20 mouse cellular contexts compared by ENCODE assay signal in genomic region chr3:122512725-122513375, GRCm38 (mm10).
DNase-seq lines count a peak whose midpoint lies in the region; ATAC-seq lines count a peak whose summit lies in the region.
"Had no signal": no experiment of that assay in that cellular context is flagged by ENCODE, and none has a peak within 500 bp of the region (broad histone marks: within the 10 kb centered on the region; RNA-seq: fewer than 3 reads in every experiment).

No protein-coding gene starts in this region.

- no peaks in the 10 kb centered on the region for H3K27me3 ChIP-seq in liver, embryonic 11.5 days (replicated peaks; ENCODE audit: control insufficient read depth, insufficient read depth, low read length)
- H3K27me3 ChIP-seq in liver, embryonic 12.5 days (replicated peaks), result no peaks in the 10 kb centered on the region
- no peaks in the 10 kb centered on the region for H3K27me3 ChIP-seq in liver, embryonic 13.5 days
- no peaks in the 10 kb centered on the region for H3K27me3 ChIP-seq in stomach, embryonic 16.5 days (ENCODE audit: control insufficient read depth, insufficient read depth, low read length)
- no peaks in the 10 kb centered on the region for H3K27me3 ChIP-seq in midbrain, embryonic 11.5 days (ENCODE audit: control insufficient read depth, insufficient read depth, low read length)
- H3K27me3 ChIP-seq: forebrain, embryonic 12.5 days had no signal

- H3K4me2 ChIP-seq in liver, embryonic 11.5 days, result no peak overlapping the region
- H3K4me2 ChIP-seq in liver, embryonic 12.5 days, result no peak overlapping the region
- 0 out of 2 replicates have a peak overlapping the region, but pooled peaks have one; percentile 14 for H3K4me2 ChIP-seq in liver, embryonic 13.5 days
- peak overlapping the region; percentile 31 for H3K4me2 ChIP-seq in stomach, embryonic 16.5 days (ENCODE audit: low read depth, low read length)
- no peak overlapping the region for H3K4me2 ChIP-seq in midbrain, embryonic 11.5 days
- H3K4me2 ChIP-seq: forebrain, embryonic 12.5 days; heart, embryonic 11.5 days; lung, embryonic 14.5 days had no signal

- no peak overlapping the region for H3K9ac ChIP-seq in liver, embryonic 11.5 days (ENCODE audit: low read depth, low read length)
- no peak overlapping the region for H3K9ac ChIP-seq in liver, embryonic 12.5 days
- H3K9ac ChIP-seq in liver, embryonic 13.5 days, result no peak overlapping the region
- peak overlapping the region; percentile 15; the same call in 1 of the 2 replicates for H3K9ac ChIP-seq in stomach, embryonic 16.5 days (ENCODE audit: low read length)
- no peak overlapping the region for H3K9ac ChIP-seq in midbrain, embryonic 11.5 days (ENCODE audit: low read length)
- H3K9ac ChIP-seq: forebrain, embryonic 12.5 days; lung, embryonic 14.5 days had no signal

- WGBS in liver, embryonic 11.5 days, result 83% methylated on average over 16 of the region's 16 CpGs
- WGBS in liver, embryonic 12.5 days (ENCODE audit: insufficient replicate concordance), result 78% methylated on average over 16 of the region's 16 CpGs
- 69% methylated on average over 16 of the region's 16 CpGs for WGBS in liver, embryonic 13.5 days (ENCODE audit: insufficient replicate concordance)
- 80% methylated on average over 16 of the region's 16 CpGs for WGBS in stomach, embryonic 16.5 days
- 91% methylated on average over 16 of the region's 16 CpGs for WGBS in midbrain, embryonic 11.5 days

- intact Hi-C loops in left cerebral cortex, postnatal 25 days (cut with DNase I), result no loop called here

- no peak overlapping the region for H3K4me3 ChIP-seq in liver, embryonic 11.5 days (ENCODE audit: low read depth, low read length)
- H3K4me3 ChIP-seq in liver, embryonic 12.5 days, result no peak overlapping the region
- H3K4me3 ChIP-seq in liver, embryonic 13.5 days (replicated peaks), result no peak overlapping the region
- H3K4me3 ChIP-seq in stomach, embryonic 16.5 days (replicated peaks; ENCODE audit: low read length), result peak overlapping the region; percentile 10; the same call in 1 of the 2 replicates
- no peak overlapping the region for H3K4me3 ChIP-seq in midbrain, embryonic 11.5 days (ENCODE audit: low read depth, low read length)
- H3K4me3 ChIP-seq: forebrain, embryonic 12.5 days had no signal

- H3K36me3 ChIP-seq in liver, embryonic 11.5 days (ENCODE audit: control insufficient read depth, insufficient read depth, low read length), result no peaks in the 10 kb centered on the region
- H3K36me3 ChIP-seq in liver, embryonic 12.5 days, result no peaks in the 10 kb centered on the region
- no peaks in the 10 kb centered on the region for H3K36me3 ChIP-seq in liver, embryonic 13.5 days
- H3K36me3 ChIP-seq in stomach, embryonic 16.5 days (ENCODE audit: control insufficient read depth, insufficient read depth, low read length), result no peaks in the 10 kb centered on the region
- 0 out of 2 replicates have a peak, but pooled peaks cover 2% of the 10 kb centered on the region for H3K36me3 ChIP-seq in midbrain, embryonic 11.5 days (ENCODE audit: control insufficient read depth, insufficient read depth, low read length)

- H3K4me1 ChIP-seq in liver, embryonic 11.5 days (replicated peaks; ENCODE audit: control insufficient read depth, insufficient read depth, low read length), result peaks cover 36% of the 10 kb centered on the region
- peaks cover 30% of the 10 kb centered on the region for H3K4me1 ChIP-seq in liver, embryonic 12.5 days
- peaks cover 34% of the 10 kb centered on the region for H3K4me1 ChIP-seq in liver, embryonic 13.5 days (replicated peaks)
- H3K4me1 ChIP-seq in stomach, embryonic 16.5 days (ENCODE audit: control insufficient read depth, insufficient read depth, low read length), result peaks cover 28% of the 10 kb centered on the region
- H3K4me1 ChIP-seq in midbrain, embryonic 11.5 days (ENCODE audit: control insufficient read depth, insufficient read depth, low read length), result no peaks in the 10 kb centered on the region
- H3K4me1 ChIP-seq: forebrain, embryonic 12.5 days had no signal

- no peaks in the 10 kb centered on the region for H3K9me3 ChIP-seq in liver, embryonic 11.5 days (ENCODE audit: control insufficient read depth, low read length)
- no peaks in the 10 kb centered on the region for H3K9me3 ChIP-seq in liver, embryonic 12.5 days (replicated peaks)
- no peaks in the 10 kb centered on the region for H3K9me3 ChIP-seq in liver, embryonic 13.5 days (replicated peaks)
- no peaks in the 10 kb centered on the region for H3K9me3 ChIP-seq in stomach, embryonic 16.5 days (replicated peaks; ENCODE audit: control insufficient read depth, low read length)
- no peaks in the 10 kb centered on the region for H3K9me3 ChIP-seq in midbrain, embryonic 11.5 days (ENCODE audit: control insufficient read depth, low read length)
- H3K9me3 ChIP-seq: forebrain, embryonic 12.5 days had no signal

- H3K27ac ChIP-seq in liver, embryonic 11.5 days (ENCODE audit: low read depth, low read length), result no peak overlapping the region
- H3K27ac ChIP-seq in liver, embryonic 12.5 days, result no peak overlapping the region
- H3K27ac ChIP-seq in liver, embryonic 13.5 days, result peak overlapping the region; percentile 65
- H3K27ac ChIP-seq in stomach, embryonic 16.5 days (ENCODE audit: low read length), result peak overlapping the region; percentile 76
- H3K27ac ChIP-seq in midbrain, embryonic 11.5 days (ENCODE audit: low read depth, low read length), result no peak overlapping the region
- H3K27ac ChIP-seq: forebrain, embryonic 12.5 days; hindbrain, postnatal 0 days; macrophage had no signal

- 0 out of 2 replicates have a peak, but pooled peaks have one; percentile 33 for ATAC-seq in liver, embryonic 11.5 days (replicated peaks; ENCODE audit: low FRiP score)
- no peak for ATAC-seq in liver, embryonic 12.5 days
- 0 out of 2 replicates have a peak, but pooled peaks have one; percentile 22 for ATAC-seq in liver, embryonic 13.5 days (ENCODE audit: low read depth)
- ATAC-seq in stomach, embryonic 16.5 days (ENCODE audit: insufficient read depth, low FRiP score), result peak; percentile 75
- ATAC-seq in midbrain, embryonic 11.5 days (ENCODE audit: low FRiP score), result no peak
- ATAC-seq: hindbrain, postnatal 0 days had no signal

- no peak for DNase-seq in liver, embryonic 11.5 days (ENCODE audit: low spot score)
- DNase-seq in kidney, adult 9 months, result peak; percentile 69
- DNase-seq in liver, embryonic 13.5 days, result no peak
- no peak for DNase-seq in midbrain, embryonic 11.5 days (ENCODE audit: low spot score, missing footprints)
- no peak for DNase-seq in frontal cortex, postnatal 10 days (ENCODE audit: low spot score in 2 of 2)
- DNase-seq in left cerebral cortex, postnatal 25 days (ENCODE audit: low spot score in 2 of 2), result no peak
- DNase-seq: adrenal gland, postnatal 10 days; cerebellum, adult 9-11 months; embryo, embryonic 11 days; heart, postnatal 36 days; lung, embryonic 14.5 days; midbrain, embryonic 14.5 days; right cerebral cortex, postnatal 14 days; thymus, adult 18-20 months had no signal

Comparison
In these comparisons a context has a peak if more than half of its experiments do, and no peak if none do; other contexts are left out.
1. ATAC-seq: peak in liver, embryonic 11.5 days (single experiment), liver, embryonic 13.5 days (single experiment) and stomach, embryonic 16.5 days (single experiment); none in liver, embryonic 12.5 days (single experiment) and midbrain, embryonic 11.5 days (single experiment).
2. H3K27ac ChIP-seq: peak in liver, embryonic 13.5 days (single experiment) and stomach, embryonic 16.5 days (single experiment); none in liver, embryonic 11.5 days (single experiment), liver, embryonic 12.5 days (single experiment) and midbrain, embryonic 11.5 days (single experiment).
3. H3K4me2 ChIP-seq: peak in liver, embryonic 13.5 days (single experiment) and stomach, embryonic 16.5 days (single experiment); none in liver, embryonic 11.5 days (single experiment), liver, embryonic 12.5 days (single experiment) and midbrain, embryonic 11.5 days (single experiment).